Mouse (Mus musculus) common myeloid progenitor, adult 5-6 weeks (primary cell): ENCODE measurements around the gene Herc2. TPM values are rescaled to one million over a fixed set of nuclear protein-coding genes. Genes with fewer than 3 reads are reported as not detected.
A peak's percentile ranks its signal among the peaks of the same experiment; 100 is the strongest.

Source experiments
- ATAC-seq: replicated peaks from 2 replicates; pipeline ENCODE4 v1.8.0; 2016; ENCODE audit warnings: low read depth, mild to moderate bottlenecking, moderate TSS enrichment, inconsistent platforms; ENCODE audit not compliant: poor library complexity, severe bottlenecking
- total RNA-seq: library from RNA; stranded (forward); fragments of 200-1000, 187-1606 nt; gene quantifications from 2 replicates; pipeline ENCODE4 v1.2.3, GENCODE M21; 2017

The Herc2 gene
- total RNA-seq, 1 experiment from 2014 or later: 37.7 TPM

- ATAC-seq: no peak
These were observed 118.7 kb downstream of the Herc2 start for GRCm38 (mm10) chr7:56168713-56169112.

GRCm38 (mm10) chr7:56177371-56177770 is 127.4 kb downstream of the Herc2 start:
- ATAC-seq: no peak

GRCm38 (mm10) chr7:56191041-56191440 is 141.0 kb downstream of the Herc2 start:
- ATAC-seq: no peak

GRCm38 (mm10) chr7:56191661-56192060 is 141.7 kb downstream of the Herc2 start:
- no peak for ATAC-seq

- no peak for ATAC-seq
These were observed 151.7 kb downstream of the Herc2 start for GRCm38 (mm10) chr7:56201483-56202218.

GRCm38 (mm10) chr7:56202843-56203242 is 152.8 kb downstream of the Herc2 start:
- ATAC-seq: 0 out of 2 replicates have a peak, but pooled peaks have one; percentile 36

- no peak for ATAC-seq
These were observed 153.3 kb downstream of the Herc2 start for GRCm38 (mm10) chr7:56203286-56203685.

GRCm38 (mm10) chr7:56204877-56205276 is 154.9 kb downstream of the Herc2 start:
- ATAC-seq: no peak

GRCm38 (mm10) chr7:56220811-56221210 is 170.8 kb downstream of the Herc2 start:
- ATAC-seq: no peak

GRCm38 (mm10) chr7:56235794-56236423 is 185.9 kb downstream of the Herc2 start:
- no peak for ATAC-seq

GRCm38 (mm10) chr7:56236617-56237016 is 186.6 kb downstream of the Herc2 start:
- no peak for ATAC-seq

GRCm38 (mm10) chr7:56239543-56239942 is 189.5 kb downstream of the Herc2 start, which contains the start of gene Oca2:
TSS of gene Oca2 (plus strand) at chr7:56239760.
- no peak for ATAC-seq

- no peak for ATAC-seq
These were observed 204.6 kb downstream of the Herc2 start for GRCm38 (mm10) chr7:56254568-56254967.

- no peak for ATAC-seq
These were observed 208.0 kb downstream of the Herc2 start for GRCm38 (mm10) chr7:56257875-56258441.

GRCm38 (mm10) chr7:56277506-56277905 is 227.5 kb downstream of the Herc2 start:
- no peak for ATAC-seq

Other genes with a start within 250 kb of the Herc2 start
- gene Cyfip1, start 208.5 kb upstream of the Herc2 start, total RNA-seq: 45.0 and 59.6 TPM in 2 replicates
- gene Nipa2, start 87.7 kb upstream of the Herc2 start, total RNA-seq: 26.8 and 33.6 TPM in 2 replicates
- gene Nipa1, start 30.2 kb upstream of the Herc2 start, total RNA-seq: 10.6 and 10.7 TPM in 2 replicates
- gene Oca2, start 189.6 kb downstream of the Herc2 start, total RNA-seq: not detected in 2 replicates